Mouse (Mus musculus) splenic B cell, adult 2 months (primary cell): ENCODE results near the gene Hectd4.

ENCODE experiments used
- DNase-seq: peaks from one replicate; pipeline ENCODE4 v3.0.0-alpha.2; 2011; ENCODE audit warnings: low read depth, low spot score
- H3K27me3 ChIP-seq: 2 replicates; pipeline ENCODE4 v1.6.1; 2012; ENCODE audit warnings: mild to moderate bottlenecking, low read length, moderate library complexity, mixed read lengths; ENCODE audit not compliant: control insufficient read depth, poor library complexity, insufficient read depth, severe bottlenecking
- H3K36me3 ChIP-seq: 2 replicates; pipeline ENCODE4 v1.6.1; 2012; ENCODE audit warnings: mild to moderate bottlenecking, low read length, moderate library complexity, mixed read lengths; ENCODE audit not compliant: control insufficient read depth, poor library complexity, insufficient read depth, severe bottlenecking

The Hectd4 gene

DNA sequence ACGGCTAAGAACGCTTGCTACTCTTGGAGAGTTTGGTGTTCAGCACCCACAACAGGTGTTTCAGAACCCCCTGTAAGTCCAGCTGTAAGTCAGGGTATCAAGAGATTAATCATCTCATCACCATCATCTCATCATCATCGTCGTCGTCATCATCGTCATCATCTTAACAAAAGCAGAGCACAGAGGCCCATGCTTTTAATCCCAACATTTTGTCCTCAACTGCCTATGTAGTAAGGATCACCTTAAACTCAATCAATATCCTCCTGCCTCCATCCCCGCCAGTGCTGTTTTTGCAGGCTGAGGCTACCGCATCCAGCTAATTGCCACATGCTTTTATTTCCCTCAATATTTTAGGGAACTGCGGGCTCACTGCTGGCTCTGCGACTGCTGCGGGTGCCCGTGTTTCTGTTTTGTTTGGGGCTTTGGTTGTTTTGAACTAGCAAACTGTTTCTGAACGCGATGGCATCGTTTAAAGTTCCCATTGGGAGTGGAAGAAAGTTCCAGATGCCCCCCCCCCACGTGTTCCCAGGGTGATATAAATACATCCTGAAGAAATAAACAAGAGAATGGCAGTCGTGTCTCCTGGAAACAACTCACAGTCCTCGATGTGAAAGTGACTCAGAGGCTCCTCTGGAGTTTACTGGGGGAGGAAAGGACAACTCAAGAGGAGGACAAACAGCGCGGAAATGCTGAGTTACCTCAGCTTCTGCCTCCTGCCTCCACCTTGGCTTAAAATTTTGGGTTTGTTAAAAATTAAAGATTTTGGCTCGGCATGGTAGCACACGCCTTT lies 166.3 kb downstream of the Hectd4 start:
- Histone ChIP-seq H3K36me3 (0 out of 2 replicates have a peak, but pooled peaks cover 2% of the 10 kb centered on the region), H3K27me3 (no peaks in the 10 kb centered on the region)
- peak; percentile 19 for DNase-seq

DNA sequence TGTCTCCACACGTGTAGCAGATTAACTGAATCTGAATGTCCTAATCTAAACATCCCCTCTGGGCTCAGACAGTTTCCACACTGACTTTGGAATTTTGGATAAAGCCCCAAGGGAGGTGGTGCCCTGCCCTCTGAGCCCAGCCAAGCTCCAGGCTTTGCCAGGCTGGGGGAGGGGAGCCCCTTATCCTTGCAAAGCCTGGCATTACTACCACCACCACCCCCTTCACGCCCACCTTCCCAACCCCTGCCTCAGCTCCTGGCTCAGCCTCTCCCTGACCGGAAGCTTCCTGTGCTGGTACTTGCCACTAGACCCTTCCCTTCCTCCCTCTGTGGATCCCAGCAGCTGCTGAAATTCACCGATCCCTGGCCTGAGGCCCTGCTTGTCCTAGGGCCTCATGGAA lies 167.1 kb downstream of the Hectd4 start:
- no peak for DNase-seq
- Histone ChIP-seq H3K36me3 (0 out of 2 replicates have a peak, but pooled peaks cover 2% of the 10 kb centered on the region), H3K27me3 (no peaks in the 10 kb centered on the region)

GRCm38 (mm10) chr5:121389106-121389505 lies 169.1 kb downstream of the Hectd4 start:
- Histone ChIP-seq H3K36me3 (no peaks in the 10 kb centered on the region), H3K27me3 (no peaks in the 10 kb centered on the region)
- no peak for DNase-seq

DNA sequence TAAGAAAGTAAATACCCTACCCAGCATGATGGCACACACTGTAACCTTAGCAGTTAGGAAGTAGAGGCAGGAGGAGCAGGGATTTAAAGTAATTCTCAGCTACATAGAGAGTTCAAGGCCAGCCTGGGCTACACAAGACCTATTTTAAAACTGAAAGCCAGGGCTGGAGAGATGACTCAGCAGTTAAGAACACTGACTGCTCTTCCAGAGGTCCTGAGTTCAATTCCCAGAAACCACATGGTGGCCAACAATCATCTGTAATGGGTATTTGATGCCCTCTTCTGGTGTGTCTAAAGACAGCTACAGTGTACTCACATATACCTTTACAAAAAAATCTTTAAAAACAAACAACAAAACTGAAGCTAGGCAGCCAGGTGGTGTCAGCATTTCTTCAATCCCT lies 169.7 kb downstream of the Hectd4 start:
- DNase-seq: no peak
- H3K27me3 ChIP-seq: no peaks in the 10 kb centered on the region
- no peaks in the 10 kb centered on the region for H3K36me3 ChIP-seq

DNA sequence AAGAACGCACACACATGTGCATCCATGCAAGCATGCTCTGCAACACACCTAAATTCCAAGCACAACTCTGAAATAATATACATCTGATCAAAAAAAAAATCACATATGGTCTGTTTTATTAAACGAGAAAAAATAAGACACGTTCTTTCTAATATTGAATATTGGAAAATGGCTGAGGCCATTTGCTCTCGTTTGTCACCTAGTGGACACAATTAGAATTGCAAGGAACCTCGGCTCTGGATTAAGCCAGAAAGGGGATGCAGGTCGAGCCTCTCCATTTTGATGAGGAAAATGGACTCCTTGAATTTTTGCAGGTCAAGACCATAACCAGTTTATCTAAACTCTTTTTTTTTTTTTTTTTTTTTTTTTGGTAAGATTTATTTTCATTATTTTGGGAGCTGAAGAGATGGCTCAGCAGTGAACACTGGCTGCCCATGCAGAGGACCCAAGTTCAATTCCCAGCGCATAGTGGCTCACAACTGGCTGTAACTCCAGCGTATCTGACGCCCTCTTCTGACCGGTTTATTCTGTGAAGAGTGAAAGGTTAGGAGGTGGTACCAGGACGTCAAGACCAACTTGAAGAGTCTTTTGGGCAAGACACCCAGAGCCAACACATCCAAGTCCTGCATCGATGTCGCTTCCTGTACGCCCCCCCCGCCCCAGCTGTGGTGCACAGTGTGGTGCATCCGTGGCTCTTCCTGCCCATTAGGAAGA lies 172.8 kb downstream of the Hectd4 start:
- no peaks in the 10 kb centered on the region for H3K36me3 ChIP-seq
- peak; percentile 70 for DNase-seq
- no peaks in the 10 kb centered on the region for H3K27me3 ChIP-seq

DNA sequence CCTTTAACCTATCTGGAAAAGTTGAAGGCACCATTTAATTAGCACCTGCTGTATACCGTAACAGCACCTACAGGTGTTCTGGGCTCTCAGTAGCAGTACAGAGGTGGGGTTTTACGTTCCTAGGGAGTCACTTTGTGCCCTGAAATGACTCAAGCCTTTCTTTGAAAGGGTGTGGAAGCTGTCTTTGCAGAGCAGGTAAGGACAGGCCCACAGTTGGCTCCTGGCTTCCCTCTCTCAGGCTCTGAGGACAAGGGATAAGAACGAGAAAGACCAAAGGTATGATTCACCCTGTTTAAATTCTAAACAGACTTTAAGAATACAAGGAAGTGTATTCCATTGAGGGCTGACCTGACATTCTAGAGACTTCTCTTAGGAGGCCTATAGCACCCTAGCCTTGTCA lies 173.4 kb downstream of the Hectd4 start:
- DNase-seq: no peak
- H3K36me3 ChIP-seq: no peaks in the 10 kb centered on the region
- H3K27me3 ChIP-seq: no peaks in the 10 kb centered on the region

DNA sequence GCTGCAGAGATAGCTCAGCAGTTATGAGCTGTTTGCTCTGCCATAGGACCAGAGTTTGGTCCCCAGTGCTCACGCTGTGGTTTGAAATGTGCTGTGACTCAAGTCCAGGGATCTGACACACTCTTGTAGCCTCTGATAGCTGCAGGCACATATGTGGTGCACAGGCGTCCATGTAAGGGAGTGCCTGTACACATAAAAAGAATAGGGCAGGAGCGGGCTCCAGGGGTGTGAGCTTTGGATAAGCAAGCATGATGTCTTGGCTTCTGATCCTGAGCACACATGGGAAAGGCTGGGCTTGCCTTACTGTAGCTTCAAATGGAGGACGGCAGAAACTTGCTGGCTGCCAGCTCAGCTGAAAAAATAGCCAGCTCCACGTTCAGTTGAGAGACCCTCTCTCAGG lies 175.6 kb downstream of the Hectd4 start:
- no peaks in the 10 kb centered on the region for H3K36me3 ChIP-seq
- no peaks in the 10 kb centered on the region for H3K27me3 ChIP-seq
- no peak for DNase-seq

GRCm38 (mm10) chr5:121397187-121398145 lies 177.4 kb downstream of the Hectd4 start, which contains the start of gene Naa25:
TSS of gene Naa25 (plus strand) at chr5:121397936.
- H3K36me3 ChIP-seq: no peaks in the 10 kb centered on the region
- DNase-seq: peak; percentile 98

DNA sequence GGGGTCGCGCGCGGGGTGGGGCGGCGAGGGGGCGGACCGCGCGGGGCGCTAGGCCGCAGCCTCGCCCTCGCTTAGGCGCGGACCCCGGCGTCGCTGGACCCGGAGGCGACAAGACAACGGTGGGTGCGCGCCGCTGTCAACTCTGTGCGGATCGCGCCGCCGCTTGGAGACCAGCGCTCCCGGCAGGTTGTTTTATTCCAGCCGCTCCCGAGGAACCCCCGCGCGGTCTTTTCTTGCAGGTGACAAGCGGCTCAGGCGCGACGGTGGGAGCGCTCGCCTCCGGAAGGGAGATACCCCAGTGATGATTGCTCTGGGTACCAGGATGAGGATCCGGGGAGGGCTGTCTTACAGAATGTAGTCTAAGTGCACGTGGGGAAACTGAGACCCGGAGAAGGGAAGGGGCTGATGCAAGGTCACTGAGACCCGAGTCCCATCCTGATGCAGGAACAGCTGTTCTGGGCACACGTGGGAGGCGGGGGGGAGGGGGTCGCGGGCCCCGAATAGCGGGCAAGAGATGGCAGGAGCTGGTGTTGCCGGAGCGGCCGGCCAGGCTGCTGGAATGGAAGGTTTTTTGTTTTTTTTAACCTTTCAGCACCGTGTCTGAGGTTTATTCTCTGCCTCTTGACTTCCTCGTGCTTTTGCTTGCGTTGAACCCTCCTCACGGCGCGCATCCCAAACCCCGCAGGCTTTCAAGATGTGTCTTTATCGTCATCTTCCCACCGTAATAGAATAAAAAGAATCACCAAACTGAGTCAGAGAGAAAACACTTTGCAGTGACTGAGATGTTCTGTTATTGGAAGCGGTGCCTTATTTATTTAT lies 178.3 kb downstream of the Hectd4 start:
- Histone ChIP-seq H3K27me3 (no peaks in the 10 kb centered on the region), H3K36me3 (no peaks in the 10 kb centered on the region)
- peak; percentile 31 for DNase-seq

More at GRCm38 (mm10) chr5:121397187-121398145, 177.4 kb downstream of the Hectd4 start, which contains the start of gene Naa25:
- no peaks in the 10 kb centered on the region for H3K27me3 ChIP-seq

DNA sequence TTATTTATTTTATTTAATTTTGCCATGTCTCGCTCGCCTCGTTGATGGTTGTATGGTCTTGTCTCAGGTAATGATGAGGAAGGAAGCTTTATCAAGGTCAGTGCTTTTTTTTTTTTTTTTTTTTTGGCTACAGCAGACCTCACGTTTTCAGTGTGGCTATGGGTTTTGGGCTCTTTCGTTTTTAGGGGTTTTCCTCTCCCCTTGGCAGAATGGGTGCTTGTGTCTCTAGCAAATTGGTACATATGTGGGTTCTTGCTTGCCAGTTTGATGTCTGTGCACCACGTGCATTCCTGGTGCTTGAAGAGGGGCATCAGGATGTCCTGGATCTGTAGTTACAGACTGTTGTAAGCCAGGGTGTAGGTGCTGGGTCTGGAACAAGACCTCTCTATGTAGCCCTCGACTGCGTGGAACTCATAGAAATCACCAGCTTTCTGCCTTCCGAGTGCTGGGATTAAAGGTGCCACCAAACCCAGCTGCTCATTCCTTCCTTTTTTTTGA lies 179.0 kb downstream of the Hectd4 start:
- Histone ChIP-seq H3K36me3 (no peaks in the 10 kb centered on the region), H3K27me3 (no peaks in the 10 kb centered on the region)
- no peak for DNase-seq

DNA sequence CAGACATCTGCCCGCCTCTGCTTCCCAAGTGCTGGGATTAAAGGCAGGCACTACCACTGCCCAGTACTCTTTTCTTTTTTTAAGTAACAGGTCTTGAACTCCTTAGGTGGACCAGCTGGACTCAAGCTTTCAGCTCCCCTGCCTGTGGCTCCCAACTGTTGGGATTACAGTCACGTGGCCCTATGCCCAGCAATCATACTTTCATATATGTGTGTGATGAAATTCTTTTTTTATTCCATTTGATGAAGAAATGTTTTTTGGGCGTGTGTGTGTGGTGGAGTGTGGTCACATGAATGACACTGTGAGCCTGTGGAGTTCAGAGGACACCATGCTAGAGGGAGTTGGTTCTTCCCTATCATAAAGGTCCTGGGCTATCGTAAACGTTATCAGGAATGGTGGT lies 179.5 kb downstream of the Hectd4 start:
- no peaks in the 10 kb centered on the region for H3K36me3 ChIP-seq
- no peaks in the 10 kb centered on the region for H3K27me3 ChIP-seq
- DNase-seq: no peak

DNA sequence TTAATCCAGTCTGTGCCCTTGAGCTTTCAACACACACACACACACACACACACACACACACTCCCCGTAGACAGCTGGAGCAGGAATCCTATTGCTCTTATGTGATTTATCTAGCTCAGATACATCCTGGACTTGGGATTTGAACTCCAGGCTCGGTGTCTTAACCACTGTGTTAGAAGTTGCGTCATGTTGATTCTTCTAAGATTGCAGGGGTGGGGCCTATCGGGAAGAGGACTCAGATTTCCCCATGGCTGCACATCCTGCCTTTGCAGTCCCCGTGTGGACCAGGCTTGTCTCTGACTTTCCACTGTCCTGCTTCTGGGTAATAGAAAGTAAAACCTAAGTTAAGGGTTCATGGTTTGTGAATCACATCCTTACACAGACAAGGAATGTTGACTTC lies 180.0 kb downstream of the Hectd4 start:
- no peaks in the 10 kb centered on the region for H3K36me3 ChIP-seq
- no peak for DNase-seq

GRCm38 (mm10) chr5:121400849-121401248 lies 180.8 kb downstream of the Hectd4 start:
- Histone ChIP-seq H3K36me3 (no peaks in the 10 kb centered on the region), H3K27me3 (no peaks in the 10 kb centered on the region)
- DNase-seq: no peak

More for the DNA sequence above, 180.0 kb downstream of the Hectd4 start:
- no peaks in the 10 kb centered on the region for H3K27me3 ChIP-seq

DNA sequence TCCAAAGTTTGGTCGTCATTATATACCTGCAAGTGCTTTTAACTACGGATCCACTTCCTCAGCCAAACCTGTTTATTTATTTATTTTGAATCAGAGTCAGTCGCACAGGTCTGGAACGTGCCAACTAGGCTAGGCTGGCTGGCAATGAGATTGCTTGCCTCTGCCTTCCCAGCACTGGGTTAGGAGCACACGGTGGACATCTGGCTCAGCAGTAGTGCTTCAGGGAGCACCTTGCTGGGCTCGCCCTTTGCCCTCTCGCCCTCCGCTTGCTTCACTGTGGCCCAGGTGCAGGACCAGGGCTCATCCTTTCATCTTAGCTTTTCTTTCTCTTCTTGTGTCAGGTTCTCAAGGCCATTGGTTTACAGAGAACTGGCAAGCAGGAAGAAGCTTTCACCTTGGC lies 187.8 kb downstream of the Hectd4 start:
- no peak for DNase-seq
- Histone ChIP-seq H3K27me3 (no peaks in the 10 kb centered on the region), H3K36me3 (peaks cover 17% of the 10 kb centered on the region; the same call in 1 of the 2 replicates)
